Mouse (Mus musculus): ENCODE measurements around the gene Gm20479.

The Gm20479 gene

GRCm38 (mm10) chr7:27314393-27314792, 42.8 kb downstream of the Gm20479 start:
- no peak for DNase-seq (ENCODE audit: extremely low read depth, insufficient read length, low spot score)

DNA sequence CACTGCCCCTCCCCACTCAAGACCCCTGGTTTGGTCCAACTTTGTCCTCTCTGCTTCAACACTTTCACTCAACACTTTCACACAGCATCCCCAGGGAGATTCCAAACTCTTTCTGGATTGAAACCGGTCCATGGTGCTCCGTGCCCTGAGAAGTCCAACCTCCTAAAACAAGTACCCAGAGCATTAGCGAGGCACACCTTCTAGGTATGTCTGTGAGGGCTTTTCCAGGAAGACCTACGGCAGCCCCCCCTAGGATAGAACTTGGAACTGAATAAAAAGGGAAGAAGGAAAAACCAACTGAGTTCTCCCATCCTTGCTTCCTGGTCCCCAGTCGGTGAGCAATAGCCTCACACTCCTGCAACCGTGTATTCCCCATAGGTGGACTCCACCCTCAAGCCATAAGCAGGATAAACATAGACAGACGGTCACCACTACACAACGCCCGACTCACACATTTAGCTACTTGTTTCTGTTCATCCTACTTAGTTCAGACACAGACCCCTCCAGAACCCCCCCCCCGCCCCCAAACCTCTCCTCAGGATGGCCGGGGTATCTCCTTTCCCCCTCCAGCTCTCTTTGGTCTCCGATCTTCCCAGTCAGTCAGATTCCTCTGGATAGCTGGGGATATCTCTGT, 45.5 kb downstream of the Gm20479 start:
- DNase-seq (ENCODE audit: extremely low read depth, insufficient read length, low spot score) = no peak

DNA sequence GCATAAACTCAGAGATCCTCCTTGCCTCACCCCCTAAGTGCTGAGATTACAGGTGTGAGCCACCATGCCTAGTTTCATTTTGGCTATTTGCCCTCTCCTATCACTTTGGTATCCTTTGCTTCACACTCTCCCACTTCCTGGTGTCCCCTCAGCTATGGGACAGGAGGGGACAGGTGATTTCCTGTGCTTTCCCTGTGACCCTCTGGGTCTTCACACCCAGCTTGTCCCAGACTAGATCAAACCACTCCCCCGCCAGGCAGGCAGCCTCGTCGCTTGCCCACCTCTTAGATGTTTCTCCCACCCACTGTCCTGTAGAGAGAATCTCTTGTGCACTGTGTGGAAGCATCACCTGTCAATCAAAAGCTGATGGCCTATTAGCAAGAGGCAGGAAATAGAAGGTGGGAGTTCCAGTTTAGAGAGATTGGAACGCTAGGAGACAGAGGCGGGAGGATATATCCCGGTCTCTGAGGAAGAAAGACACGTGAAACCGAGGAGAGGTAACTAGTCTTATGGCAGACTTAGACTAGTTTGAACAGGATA, 46.2 kb downstream of the Gm20479 start:
- no peak for DNase-seq (ENCODE audit: extremely low read depth, insufficient read length, low spot score)

- DNase-seq (ENCODE audit: extremely low read depth, insufficient read length, low spot score) = no peak
Measured at GRCm38 (mm10) chr7:27310306-27310705, 46.9 kb downstream of the Gm20479 start.

- DNase-seq (ENCODE audit: extremely low read depth, insufficient read length, low spot score) = no peak
Measured at GRCm38 (mm10) chr7:27309832-27310231, 47.4 kb downstream of the Gm20479 start.

DNA sequence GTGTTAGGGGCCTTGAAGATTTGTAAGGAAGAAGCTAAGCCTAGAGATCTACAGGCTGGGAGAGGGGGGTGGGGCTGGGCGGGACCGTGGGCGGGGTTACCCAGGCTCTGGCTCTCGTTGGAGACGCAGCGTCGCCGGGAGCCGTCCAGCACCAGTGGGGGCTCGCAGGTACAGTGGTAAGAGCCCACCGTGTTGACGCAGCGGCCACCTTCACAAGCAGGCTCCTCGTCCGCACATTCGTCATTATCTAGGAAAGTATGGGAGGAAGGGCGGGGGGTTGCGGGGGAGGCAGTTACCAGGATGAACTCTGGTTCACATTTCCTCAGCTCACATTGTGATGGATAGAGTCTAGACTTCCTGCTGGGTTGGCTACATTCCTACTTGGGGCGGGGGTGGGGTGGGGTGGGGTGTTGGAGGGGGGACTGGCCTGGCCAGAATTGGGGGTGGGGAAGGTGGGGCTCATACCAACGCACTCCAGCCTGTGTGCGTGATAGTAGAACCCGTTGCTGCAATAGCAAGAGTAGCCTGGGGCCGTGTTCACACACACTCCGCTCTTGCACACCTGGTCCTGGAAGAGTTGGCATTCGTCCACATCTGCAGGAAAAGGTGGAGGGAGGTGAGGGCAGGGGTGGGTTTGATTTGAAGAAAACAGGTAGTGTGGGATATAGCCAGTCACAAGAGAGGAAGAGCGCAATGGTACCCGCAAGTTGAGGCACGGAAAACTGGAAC, 48.2 kb downstream of the Gm20479 start:
- DNase-seq (ENCODE audit: extremely low read depth, insufficient read length, low spot score) = no peak

- no peak for DNase-seq (ENCODE audit: extremely low read depth, insufficient read length, low spot score)
Measured at GRCm38 (mm10) chr7:27307551-27307950, 49.7 kb downstream of the Gm20479 start.

DNA sequence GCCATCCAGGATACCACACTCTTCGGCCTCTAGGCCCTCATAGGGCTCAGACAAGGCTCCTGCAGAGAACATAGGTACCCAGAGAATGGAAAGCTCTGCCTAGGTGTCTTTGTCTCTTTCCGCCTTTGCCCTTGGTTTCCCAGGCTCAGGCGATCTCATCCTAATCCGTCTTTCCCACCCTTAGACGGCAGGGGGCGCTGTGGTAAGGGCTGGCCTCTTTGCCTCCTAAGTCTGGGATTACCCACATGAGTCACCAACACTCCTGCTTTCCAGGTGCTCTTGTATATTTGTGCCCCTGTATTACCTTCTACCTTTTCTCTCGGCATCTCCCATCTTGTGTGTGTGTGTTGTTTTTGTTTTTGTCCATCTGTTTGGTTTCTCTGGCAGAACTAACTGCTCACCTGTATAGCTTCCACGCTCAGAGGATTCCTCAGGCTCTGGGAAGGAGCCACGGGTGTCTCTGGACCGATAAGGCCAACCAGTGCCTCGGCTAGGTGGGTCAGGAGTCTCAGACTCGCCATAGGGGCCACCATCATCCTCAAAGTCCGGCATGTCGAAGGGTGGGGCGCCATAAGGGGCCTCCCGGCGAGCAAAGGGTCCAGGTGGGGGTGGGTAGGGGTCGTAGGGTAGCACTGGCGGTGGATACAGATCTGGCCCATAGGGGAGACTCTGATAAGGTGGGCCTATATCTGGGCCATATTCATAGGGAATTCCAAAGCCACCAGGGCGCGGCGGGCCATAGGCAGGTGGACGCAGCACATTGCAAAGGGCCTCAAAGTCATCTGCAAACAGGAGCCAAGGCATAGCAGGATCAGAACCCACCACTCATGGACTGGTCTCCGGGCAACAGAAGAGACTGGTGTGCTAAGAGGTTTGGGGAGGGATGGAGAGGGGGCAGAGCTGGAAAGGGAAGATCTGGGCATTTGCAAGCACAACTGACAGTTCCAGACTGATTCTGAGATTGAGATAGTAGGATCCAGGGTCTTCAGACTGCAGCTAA, 50.8 kb downstream of the Gm20479 start:
- no peak for DNase-seq (ENCODE audit: extremely low read depth, insufficient read length, low spot score)

DNA sequence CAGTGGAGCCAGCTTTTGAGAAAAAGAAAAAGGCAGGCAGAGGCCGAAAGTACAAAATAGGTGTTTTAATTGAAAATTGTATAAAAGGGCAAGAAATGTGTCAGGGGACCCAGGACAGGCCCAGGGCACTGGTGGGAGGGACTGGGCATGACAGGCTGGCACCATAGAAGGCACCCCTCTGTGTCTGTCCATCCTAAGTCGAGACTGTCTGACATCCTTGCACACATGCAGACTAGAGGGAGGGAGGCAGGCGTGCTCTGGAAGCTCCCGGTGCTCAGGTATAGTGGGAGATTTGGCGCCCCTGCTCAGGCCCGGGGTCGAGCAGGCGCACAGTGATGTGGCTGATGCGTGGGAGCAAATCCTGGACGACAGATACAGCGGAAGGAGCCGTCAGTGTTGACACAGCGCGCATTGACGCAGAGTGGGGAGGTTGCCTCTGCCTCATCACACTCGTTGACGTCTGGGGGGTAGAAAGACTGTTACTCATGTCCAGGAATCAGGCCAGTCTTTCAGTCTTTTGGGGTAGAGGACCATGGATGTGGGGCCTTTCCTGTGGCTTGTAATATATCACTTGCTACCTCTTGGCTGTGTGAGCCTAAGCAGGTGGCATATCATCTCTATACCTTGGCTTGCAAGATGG, 52.0 kb downstream of the Gm20479 start:
- peak; percentile 33 for DNase-seq (ENCODE audit: extremely low read depth, insufficient read length, low spot score)

All from 3134 (cell line).